Mouse (Mus musculus) liver, postnatal 0 days (tissue): ENCODE measurements around the gene Zscan2.

Source experiments
- CTCF ChIP-seq: sonication (generic); IDR thresholded peaks from 2 replicates; pipeline ENCODE4 v1.5.1; 2016; ENCODE audit warnings: antibody characterized with exemption, low read depth
- EP300 ChIP-seq: IDR thresholded peaks from 2 replicates; pipeline ENCODE4 v1.6.1; 2016; ENCODE audit warnings: antibody characterized with exemption, low read depth, mild to moderate bottlenecking

DNA sequence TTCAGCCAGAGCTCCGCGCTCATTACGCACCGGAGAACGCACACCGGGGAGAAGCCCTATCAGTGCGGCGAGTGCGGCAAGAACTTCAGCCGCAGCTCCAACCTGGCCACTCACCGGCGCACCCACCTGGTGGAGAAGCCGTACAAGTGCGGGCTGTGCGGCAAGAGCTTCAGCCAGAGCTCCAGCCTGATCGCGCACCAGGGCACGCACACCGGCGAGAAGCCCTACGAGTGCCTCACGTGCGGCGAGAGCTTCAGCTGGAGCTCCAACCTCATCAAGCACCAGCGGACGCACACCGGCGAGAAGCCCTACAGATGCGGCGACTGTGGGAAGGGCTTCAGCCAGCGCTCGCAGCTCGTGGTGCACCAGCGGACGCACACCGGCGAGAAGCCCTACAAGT lies 15.0 kb downstream of the Zscan2 start:
- no peak for TF ChIP-seq CTCF
- no peak for TF ChIP-seq EP300
